Mouse (Mus musculus): ENCODE results near the gene Crispld2.

Crispld2 gene

GRCm38 (mm10) chr8:119992249-119992648, at the start of gene Crispld2:
Crispld2 (plus strand) TSS chr8:119992438.
- peak; percentile 92 to 94 for DNase-seq

GRCm38 (mm10) chr8:119943616-119944015, 48.6 kb upstream of the Crispld2 start:
- no peak for DNase-seq

DNA sequence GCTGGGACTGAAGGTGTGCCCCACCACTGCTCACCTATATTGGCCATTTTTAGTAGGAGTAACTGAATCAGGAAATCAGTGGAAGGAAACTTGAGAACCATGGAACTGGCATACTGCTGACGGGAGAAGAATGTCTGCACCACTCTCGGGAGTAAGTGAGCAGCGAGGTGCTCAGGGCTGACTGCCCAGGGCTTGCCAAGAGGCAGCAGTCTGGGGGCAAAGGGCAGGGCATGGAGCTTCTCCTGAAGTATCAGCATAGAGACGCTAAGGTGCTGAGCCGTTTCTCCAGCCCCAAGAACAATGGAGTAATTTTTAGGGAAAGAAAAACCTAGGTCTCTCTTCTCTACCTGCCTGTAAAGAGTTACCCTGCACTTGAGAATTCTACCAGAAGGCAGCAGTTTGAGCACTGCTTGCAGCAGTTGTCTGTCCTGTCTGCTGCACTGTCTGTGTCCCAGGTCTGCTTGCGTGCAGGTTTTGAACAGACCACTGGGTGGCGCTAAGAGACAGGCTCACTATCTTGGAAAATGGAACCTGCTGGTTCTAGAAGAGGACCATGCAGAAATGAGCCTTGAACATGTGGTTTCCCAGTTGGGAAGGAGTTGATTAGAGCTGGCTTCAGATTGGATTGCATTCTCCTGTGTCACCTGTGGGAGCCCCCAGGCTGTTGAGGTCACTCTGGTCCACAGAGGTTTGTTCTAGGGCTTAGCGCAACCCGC, 48.0 kb upstream of the Crispld2 start:
- peak; percentile 85 to 88 for DNase-seq

DNA sequence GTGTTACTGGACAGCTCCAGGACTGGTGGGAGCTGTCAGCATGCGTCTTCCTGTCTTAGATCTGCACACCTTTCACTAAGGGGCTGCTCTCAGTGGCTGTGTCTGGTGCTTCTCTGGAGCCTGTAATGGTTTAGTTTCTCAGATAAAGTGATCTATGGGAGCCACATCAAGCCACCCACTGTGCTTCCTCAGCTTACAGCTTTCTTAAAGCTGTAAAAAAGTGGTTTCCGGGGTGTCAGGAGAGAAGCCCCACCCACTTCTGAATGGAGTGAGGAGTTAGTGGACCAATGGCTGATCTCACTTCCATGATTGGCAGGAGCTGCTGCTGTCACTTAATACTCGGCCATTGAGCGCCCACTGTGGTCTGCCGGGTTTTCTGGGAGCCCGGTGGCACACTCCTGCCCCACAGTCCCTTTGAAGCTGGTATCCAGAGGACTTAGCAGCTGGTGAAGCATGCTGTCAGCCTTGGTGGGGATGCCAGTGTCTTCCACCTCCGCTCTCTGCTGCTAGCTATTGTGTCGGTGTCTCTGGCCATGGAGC, 45.8 kb upstream of the Crispld2 start:
- peak in 1 of 2 experiments; percentile 27 for DNase-seq

GRCm38 (mm10) chr8:119947653-119948052, 44.6 kb upstream of the Crispld2 start:
- DNase-seq: no peak

DNA sequence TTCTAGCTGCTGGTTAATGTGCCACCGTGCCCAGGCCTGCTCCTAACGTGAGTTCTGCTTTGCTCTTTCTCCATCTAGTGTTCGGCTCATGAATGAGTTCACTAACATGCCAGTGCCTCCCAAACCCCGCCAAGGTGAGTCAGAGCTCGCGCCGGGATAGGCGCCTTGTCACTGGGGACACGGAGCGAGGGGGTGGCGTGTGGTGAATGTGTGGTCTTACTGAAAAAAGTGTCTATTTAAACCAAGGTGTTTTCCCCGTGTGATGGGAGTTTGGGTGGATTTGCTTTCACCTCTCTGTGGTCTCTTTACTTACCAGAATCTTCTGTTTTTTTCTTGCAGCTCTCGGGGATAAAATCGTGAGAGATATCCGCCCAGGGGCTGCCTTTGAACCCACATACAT, 43.9 kb upstream of the Crispld2 start:
- no peak for DNase-seq

GRCm38 (mm10) chr8:119952282-119952681, 40.0 kb upstream of the Crispld2 start:
- peak in 1 of 2 experiments; percentile 40 for DNase-seq

GRCm38 (mm10) chr8:119952747-119953146, 39.5 kb upstream of the Crispld2 start:
- no peak for DNase-seq

DNA sequence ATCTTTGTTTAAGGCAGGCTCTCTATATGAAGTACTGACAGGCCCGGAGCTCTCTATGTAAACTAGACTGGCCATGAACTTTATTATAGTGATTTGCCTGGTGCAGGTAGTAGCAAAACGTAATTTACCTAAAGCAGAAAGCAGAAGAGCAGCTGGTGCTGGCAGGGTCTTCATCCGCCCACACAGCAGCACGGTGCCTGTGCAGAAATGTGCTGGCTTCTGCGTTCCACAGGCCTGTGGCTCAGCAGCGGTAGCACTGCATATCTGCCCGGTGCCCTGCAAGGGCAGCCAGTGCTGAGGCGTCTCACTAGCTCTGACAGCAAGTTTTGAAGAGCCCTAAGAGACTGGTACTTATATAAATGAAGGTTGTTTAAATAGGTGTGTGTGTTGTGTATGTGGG, 36.9 kb upstream of the Crispld2 start:
- no peak for DNase-seq

GRCm38 (mm10) chr8:119958076-119958475, 34.2 kb upstream of the Crispld2 start:
- no peak for DNase-seq

- no peak for DNase-seq
These were observed 31.6 kb upstream of the Crispld2 start for GRCm38 (mm10) chr8:119960531-119961104.

DNA sequence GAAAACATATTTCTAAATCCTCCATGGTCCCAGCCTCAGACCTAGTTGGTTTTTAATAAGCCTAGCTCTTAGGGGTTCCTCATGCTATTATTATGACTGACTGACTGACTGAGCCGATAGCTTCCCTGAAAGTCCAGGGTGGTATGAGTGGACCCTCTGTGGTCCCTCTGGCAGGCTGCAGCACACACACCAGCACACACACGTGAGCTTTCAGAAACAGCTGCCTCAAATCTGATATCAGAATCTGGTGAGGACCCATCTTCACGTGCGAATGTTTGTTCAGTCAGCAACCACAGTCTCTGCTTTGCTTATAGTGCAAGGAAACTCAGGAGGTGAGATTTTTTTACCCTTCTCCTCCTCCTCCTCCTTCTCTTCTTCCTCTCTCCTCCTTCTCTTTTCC, 27.4 kb upstream of the Crispld2 start:
- no peak for DNase-seq

- no peak for DNase-seq
These were observed 24.8 kb upstream of the Crispld2 start for GRCm38 (mm10) chr8:119967435-119967834.

DNA sequence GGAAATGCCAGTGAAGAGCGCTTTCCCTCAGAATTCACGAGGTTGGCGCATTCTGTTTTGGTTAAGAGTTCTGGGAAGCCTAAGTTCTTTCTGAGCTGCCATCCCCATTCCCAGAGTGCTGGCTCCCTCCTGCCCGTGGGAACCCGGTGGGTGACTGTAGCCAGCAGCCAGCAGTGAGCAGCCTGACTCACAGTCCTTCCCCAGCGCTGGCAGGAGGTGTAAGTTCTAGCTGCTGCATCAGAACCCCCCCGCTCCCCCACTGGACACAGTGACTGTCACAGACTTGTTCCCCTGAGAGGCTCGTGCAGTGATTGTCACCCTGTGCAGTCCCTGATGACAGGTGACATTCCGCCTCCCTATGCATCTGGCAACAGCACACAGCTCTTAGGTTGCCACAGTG, 22.1 kb upstream of the Crispld2 start:
- no peak for DNase-seq

DNA sequence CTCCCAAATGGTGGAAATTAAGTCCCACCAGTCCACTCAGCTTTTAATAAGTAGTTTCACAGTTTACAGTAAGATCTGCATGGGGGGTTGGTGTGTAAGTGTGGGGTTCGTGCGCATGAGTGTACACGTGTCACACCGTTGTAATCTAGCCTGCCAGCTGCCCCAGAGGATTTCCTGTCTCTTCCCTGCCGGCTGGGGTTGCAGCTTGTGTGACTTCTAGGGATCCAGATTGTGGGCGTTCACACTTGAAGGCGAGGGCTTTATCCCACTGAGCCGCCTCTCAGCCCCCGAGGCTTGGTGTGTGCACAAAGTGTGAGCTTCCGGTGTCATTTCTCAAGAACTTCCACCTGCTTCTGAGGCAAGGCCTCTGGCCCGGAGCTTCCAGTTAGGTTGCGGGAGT, 19.7 kb upstream of the Crispld2 start:
- peak in 1 of 2 experiments; percentile 36 for DNase-seq

DNA sequence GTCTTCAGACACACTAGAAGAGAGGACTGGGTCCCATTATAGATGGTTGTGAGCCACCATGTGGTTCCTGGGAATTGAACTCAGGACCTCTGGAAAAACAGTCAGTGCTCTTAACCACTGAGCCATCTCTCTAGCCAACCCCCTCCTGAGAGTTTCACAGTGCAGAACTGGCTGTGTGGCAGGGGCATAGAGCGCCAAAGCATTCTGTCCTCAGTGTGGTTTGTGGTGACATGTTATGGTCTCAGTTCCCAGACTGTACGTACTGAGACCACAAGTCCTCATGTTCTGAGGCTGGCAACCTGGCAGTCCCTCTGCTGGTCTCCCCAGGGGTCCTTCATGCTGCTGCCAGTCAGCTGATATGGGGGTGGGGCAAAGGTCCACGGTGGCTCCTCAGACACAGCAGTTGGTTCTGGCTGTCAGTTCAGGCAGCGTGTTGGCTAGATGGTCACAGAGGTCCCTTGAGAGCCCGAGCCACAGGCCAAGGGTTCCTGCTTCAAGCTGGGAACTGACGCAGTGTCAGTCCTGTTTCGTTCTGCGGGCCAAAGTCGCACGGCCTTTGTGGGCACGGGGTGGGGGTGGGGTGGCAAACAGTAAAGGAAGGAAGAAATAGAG, 13.4 kb upstream of the Crispld2 start:
- DNase-seq: no peak

DNA sequence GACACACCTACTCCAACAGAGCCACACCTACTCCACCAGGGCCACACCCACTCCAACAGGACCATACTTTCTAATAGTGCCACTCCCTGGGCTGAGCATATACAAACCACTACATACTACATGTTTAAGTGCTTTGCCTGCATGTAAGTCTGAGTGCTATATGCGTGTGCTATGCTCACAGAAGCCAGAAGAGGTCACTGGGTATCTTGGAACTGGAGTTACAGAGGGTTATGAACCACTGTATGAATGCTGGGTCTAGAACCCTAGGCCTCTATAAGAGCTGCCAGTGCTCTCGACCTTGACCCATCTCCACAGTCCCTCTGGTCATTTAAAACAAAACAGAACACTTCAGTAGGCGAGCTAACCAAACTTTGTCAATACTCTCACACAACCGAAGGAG, 11.0 kb upstream of the Crispld2 start:
- no peak for DNase-seq

DNA sequence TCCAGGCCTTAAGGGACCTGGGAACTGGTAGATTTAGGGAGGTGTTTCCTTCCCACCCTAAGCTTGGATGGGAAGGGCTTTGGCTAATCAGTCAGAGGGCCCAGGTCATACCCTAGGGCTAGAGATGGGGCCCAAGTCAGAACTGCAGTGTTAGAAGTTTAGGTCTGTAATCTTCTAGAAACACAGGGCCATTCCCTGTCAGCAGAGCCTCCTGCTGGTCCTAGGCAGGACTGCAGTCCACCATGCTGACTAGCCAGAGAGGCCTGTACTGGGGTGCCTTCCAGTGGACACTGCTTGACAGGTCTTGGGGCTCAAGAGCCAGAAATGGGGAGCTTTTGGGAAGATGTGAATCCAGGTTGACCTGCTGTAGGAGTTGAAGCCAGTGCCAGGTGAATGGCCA, 8.2 kb upstream of the Crispld2 start:
- peak; percentile 62 to 65 for DNase-seq

- DNase-seq: no peak
These were observed 6.1 kb upstream of the Crispld2 start for GRCm38 (mm10) chr8:119986174-119986573.

DNA sequence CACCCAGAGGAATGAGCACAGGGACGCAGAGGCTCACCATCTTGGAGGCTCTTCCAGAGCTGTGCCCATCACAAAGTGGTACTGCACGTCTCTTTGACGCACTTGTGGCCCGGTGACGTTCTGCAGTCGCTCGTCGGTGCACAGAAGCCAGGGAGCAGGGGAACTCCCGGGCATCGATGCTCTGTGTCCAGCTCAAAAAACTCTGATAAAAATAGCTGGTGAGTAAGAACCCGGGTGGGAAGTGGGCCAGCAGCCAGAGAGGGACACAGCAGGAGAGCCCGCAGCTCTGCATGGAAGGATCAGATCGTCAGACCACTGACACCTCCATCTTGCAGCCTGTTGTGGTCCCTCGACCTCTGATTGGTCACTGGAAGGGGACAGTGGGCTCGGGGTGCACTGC, 4.2 kb upstream of the Crispld2 start:
- DNase-seq: peak; percentile 33 to 56

DNA sequence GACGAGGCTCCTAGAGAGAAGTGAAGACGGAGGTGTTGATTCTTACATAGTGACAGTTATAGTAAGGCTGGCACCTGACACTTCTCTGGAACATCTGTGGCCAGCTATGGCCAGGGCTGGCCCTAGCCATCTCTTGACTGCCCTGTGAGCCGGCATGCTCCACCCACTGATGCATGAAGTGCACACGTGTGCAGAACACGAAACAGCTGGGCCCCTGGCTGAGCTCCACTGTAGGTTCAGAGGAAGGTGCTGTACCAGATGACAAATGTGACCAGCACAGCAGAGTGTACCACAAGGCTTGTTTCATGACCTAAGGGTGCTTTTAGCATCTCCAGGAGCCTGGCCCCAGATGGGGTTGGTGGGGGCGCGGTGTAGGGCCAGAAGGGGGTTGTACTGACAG, 1.9 kb downstream of the Crispld2 start:
- DNase-seq: peak; percentile 47 to 59

- DNase-seq: peak; percentile 42 to 54
These were observed 2.3 kb downstream of the Crispld2 start for GRCm38 (mm10) chr8:119994556-119994955.

DNA sequence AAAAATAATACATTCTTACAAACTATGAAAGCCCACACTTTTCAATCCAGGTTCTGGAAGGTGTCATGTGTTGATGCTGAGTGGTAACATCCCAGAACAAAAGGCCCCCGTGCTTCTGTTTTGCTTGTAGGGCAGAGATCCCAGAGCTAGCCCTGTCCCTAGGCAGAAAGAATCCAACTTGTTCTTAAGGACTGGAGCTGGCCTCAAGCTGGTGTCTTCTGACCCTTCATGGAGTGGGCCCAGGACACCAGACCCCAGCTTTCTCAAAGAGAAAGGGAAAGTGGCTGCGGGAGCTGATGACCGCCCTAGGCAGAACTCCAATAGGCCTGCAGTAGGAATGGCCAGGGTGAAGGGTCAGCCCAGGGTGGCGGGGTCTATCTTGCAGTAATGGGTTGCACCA, 5.0 kb downstream of the Crispld2 start:
- no peak for DNase-seq

GRCm38 (mm10) chr8:120000461-120000860, 8.2 kb downstream of the Crispld2 start:
- no peak for DNase-seq

Data from kidney, postnatal 4 days (tissue).